Comparison of ENCODE assay signal across 21 mouse cellular contexts in the genomic region with DNA sequence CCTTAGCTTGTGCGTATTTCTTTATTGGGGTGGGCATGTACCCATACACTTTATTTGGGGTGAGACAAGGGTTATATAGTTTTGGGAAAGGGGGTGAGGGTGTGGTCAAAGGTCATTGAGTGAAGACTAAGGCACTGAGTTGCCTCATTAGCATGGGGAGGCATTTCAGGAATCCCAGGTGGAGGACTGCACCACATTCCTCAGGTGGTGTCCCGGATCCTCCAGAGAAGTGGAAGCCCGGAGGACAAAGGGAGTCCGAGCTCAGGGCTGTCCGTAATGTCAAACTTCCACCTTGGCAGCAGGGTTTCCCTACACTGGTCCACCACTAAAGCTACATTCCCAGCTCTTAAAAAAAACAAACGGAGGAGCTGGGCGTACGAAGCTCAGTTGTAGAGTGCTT. TPM values are rescaled to one million over a fixed set of nuclear protein-coding genes. Genes with fewer than 3 reads are reported as not detected.
"Had no signal": no experiment of that assay in that cellular context is flagged by ENCODE, and none has a peak within 500 bp of the region (broad histone marks: within the 10 kb centered on the region; RNA-seq: fewer than 3 reads in every experiment).

No protein-coding gene starts in this region.

- H3K4me2 ChIP-seq: limb, embryonic 13.5 days; liver, embryonic 12.5 days; liver, embryonic 15.5 days; midbrain, embryonic 13.5 days had no signal

- H3K27me3 ChIP-seq: limb, embryonic 13.5 days; liver, embryonic 12.5 days; liver, embryonic 15.5 days had no signal

- H3K4me1 ChIP-seq: liver, embryonic 15.5 days; midbrain, embryonic 13.5 days had no signal

- H3K9me3 ChIP-seq: limb, embryonic 10.5 days; limb, embryonic 13.5 days; liver, embryonic 12.5 days; liver, embryonic 15.5 days; midbrain, embryonic 13.5 days had no signal

- H3K27ac ChIP-seq: kidney, postnatal 0 days; limb, embryonic 10.5 days; limb, embryonic 13.5 days; liver, embryonic 12.5 days; liver, embryonic 15.5 days; macrophage; midbrain, embryonic 13.5 days had no signal

- ATAC-seq: intestine, postnatal 0 days; liver, embryonic 12.5 days; midbrain, embryonic 13.5 days had no signal

- H3K4me3 ChIP-seq: limb, embryonic 10.5 days; limb, embryonic 13.5 days; liver, embryonic 12.5 days; liver, embryonic 15.5 days; midbrain, embryonic 13.5 days had no signal

- DNase-seq: kidney, adult 2 months; kidney, postnatal 36 days; liver; lung, adult 18-20 months; thymus, postnatal 25 days had no signal

- H3K36me3 ChIP-seq: limb, embryonic 10.5 days; limb, embryonic 13.5 days; liver, embryonic 12.5 days; liver, embryonic 15.5 days; midbrain, embryonic 13.5 days had no signal

- H3K9ac ChIP-seq: limb, embryonic 13.5 days; liver, embryonic 12.5 days; liver, embryonic 15.5 days; midbrain, embryonic 13.5 days had no signal

RNA-seq across cellular contexts. Expression of a gene that starts 3.2 kb away (rescaled TPM):
- total RNA-seq: layer of hippocampus, postnatal 14 days; left cerebral cortex, postnatal 25 days; megakaryocyte, adult 5-6 weeks; midbrain, postnatal 0 days had no signal
- polyA plus RNA-seq: liver, embryonic 12.5 days; liver, embryonic 15.5 days; macrophage; midbrain, embryonic 13.5 days; midbrain, postnatal 0 days; neural tube, embryonic 11.5 days; neural tube, embryonic 14.5 days; spleen, adult 2 months had no signal

RNA-seq across cellular contexts. Expression of a gene that starts 41.6 kb away (rescaled TPM):
- total RNA-seq: layer of hippocampus, postnatal 14 days; left cerebral cortex, postnatal 25 days; megakaryocyte, adult 5-6 weeks; midbrain, postnatal 0 days had no signal
- polyA plus RNA-seq: macrophage; midbrain, embryonic 13.5 days; midbrain, postnatal 0 days; neural tube, embryonic 14.5 days; thymus, postnatal 0 days had no signal
